Mouse (Mus musculus): ENCODE data around the gene Selplg. TPM values are rescaled to one million over a fixed set of nuclear protein-coding genes. Genes with fewer than 3 reads are reported as not detected.

The Selplg gene
- polyA plus RNA-seq, 1 experiment from 2014 or later = 14.6 TPM

DNA sequence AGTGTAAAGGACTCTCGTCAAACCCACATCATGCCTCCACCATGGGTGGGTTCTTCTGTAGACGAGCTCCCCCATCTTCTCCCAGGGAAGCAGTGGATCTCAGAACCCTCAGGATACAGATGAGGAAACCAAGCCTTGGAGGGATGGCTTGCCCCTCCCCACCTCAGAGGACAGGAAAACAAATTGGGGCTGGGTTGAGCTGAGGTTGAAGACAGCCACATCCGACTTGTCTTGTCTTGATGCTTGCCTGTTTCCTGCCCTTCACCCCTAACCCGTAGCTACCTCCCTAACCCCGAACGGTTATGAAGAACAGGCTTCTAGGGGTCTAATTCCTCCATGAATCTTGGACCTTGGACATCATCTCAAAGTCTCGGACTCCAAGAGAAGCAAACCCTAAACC is 6.9 kb downstream of the Selplg start:
- Histone ChIP-seq H3K27me3 (replicated peaks; ENCODE audit: insufficient read depth, low read length) (no peaks in the 10 kb centered on the region), H3K9ac (replicated peaks; ENCODE audit: low read depth) (no peak overlapping the region), H3K36me3 (ENCODE audit: insufficient read depth, low read length) (no peaks in the 10 kb centered on the region), H3K9me3 (ENCODE audit: low read length) (no peaks in the 10 kb centered on the region), H3K4me3 (ENCODE audit: low read depth, low read length) (no peak overlapping the region), H3K4me2 (replicated peaks; ENCODE audit: low read depth, low read length) (no peak overlapping the region), H3K4me1 (ENCODE audit: insufficient read depth, low read depth, low read length) (no peaks in the 10 kb centered on the region), H3K27ac (ENCODE audit: low read length) (no peak overlapping the region)
- 67% methylated on average over 7 of the region's 7 CpGs for WGBS
- no peak for DNase-seq (ENCODE audit: low spot score)
- TF ChIP-seq EP300 (IDR thresholded peaks at IDR 0.05) (no peak), CTCF (IDR thresholded peaks at IDR 0.05) (no peak)
- no peak for ATAC-seq

DNA sequence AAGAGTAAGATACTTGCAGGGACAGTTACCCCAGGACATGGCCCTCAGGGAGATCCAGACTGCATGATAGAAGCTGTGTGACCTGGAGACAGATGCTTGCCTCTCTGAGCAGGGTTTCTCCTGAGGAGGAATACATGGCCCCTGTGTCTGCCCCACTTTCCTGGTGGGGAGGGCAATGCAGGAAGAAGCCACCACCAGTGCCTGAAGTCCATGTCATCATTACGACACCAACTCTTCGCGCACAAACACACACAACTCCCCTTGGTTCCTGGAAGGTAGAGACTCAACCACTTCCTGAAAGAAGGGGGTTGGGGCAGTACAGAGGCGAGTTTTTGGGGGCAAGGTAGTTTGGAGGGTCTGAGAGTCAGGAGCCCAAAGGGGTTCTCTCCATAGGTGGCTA is 8.2 kb downstream of the Selplg start:
- no peaks in the 10 kb centered on the region for H3K27me3 ChIP-seq (replicated peaks; ENCODE audit: insufficient read depth, low read length)
- TF ChIP-seq CTCF (IDR thresholded peaks at IDR 0.05) (no peak), EP300 (IDR thresholded peaks at IDR 0.05) (no peak)
- 75% methylated on average over 4 of the region's 4 CpGs for WGBS
- DNase-seq (ENCODE audit: low spot score) = no peak
- H3K36me3 ChIP-seq (ENCODE audit: insufficient read depth, low read length) = no peaks in the 10 kb centered on the region
- no peak overlapping the region for H3K27ac ChIP-seq (ENCODE audit: low read length)
- H3K9ac ChIP-seq (replicated peaks; ENCODE audit: low read depth) = no peak overlapping the region
- H3K4me2 ChIP-seq (replicated peaks; ENCODE audit: low read depth, low read length) = no peak overlapping the region
- H3K4me1 ChIP-seq (ENCODE audit: insufficient read depth, low read depth, low read length) = no peaks in the 10 kb centered on the region
- H3K4me3 ChIP-seq (ENCODE audit: low read depth, low read length) = no peak overlapping the region
- H3K9me3 ChIP-seq (ENCODE audit: low read length) = no peaks in the 10 kb centered on the region
- ATAC-seq = 0 out of 2 replicates have a peak, but pooled peaks have one; percentile 21

DNA sequence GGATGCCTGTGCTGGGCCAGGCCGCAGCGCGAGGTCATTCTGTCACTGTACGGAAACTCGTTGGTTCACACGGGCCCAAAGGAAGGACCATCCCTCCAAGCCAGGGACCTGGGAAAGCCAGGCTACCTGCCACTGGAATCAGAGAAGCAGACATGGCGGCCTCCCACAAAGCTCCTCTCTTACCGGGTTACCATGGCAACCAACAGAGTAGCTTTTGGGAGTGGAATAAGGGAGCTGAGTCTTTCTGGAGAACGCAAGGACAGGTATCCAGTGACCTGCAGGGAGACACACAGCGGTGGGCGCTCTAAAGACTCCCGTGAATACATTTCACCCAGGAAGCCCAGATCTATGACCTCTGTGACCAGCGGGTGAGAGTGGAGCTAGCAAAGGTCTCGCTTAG is 13.9 kb downstream of the Selplg start:
- H3K36me3 ChIP-seq (ENCODE audit: insufficient read depth, low read length) = no peaks in the 10 kb centered on the region
- H3K4me3 ChIP-seq (ENCODE audit: low read depth, low read length) = no peak overlapping the region
- TF ChIP-seq EP300 (IDR thresholded peaks at IDR 0.05) = no peak
- no peak for TF ChIP-seq CTCF (IDR thresholded peaks at IDR 0.05)
- ATAC-seq (no peak), DNase-seq (ENCODE audit: low spot score) (no peak)
- no peaks in the 10 kb centered on the region for H3K27me3 ChIP-seq (replicated peaks; ENCODE audit: insufficient read depth, low read length)
- no peaks in the 10 kb centered on the region for H3K9me3 ChIP-seq (ENCODE audit: low read length)
- no peak overlapping the region for H3K4me2 ChIP-seq (replicated peaks; ENCODE audit: low read depth, low read length)
- 61% methylated on average over 14 of the region's 14 CpGs for WGBS
- H3K4me1 ChIP-seq (ENCODE audit: insufficient read depth, low read depth, low read length) = no peaks in the 10 kb centered on the region
- no peak overlapping the region for H3K27ac ChIP-seq (ENCODE audit: low read length)
- no peak overlapping the region for H3K9ac ChIP-seq (replicated peaks; ENCODE audit: low read depth)

DNA sequence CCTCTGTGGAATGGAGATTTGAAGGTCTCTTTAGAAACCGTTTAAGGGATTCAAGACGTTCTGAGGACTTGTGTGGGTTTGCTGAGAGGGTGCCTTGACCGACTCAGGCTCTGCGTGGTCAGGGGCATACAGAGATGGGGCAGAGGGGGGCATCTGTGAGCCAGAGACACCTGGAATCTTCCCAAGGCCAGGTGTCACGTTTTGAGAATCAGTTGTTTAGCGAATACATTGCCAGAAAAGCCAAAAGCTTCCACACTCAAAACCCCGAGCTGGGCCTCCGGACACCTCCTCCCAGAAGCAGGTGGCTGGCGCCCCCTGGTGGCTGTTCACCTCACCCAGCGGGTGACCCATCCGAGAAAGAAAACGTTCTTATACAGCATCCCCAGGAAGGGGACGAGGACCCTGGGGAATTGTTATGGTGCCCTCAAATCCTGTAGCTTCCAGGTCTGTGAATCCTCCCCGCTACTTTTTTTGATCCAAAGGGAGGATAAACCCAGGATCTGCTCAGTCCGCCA is 16.7 kb downstream of the Selplg start:
- peak; percentile 48; the same call in 1 of the 2 replicates for ATAC-seq
- H3K4me2 ChIP-seq (replicated peaks; ENCODE audit: low read depth, low read length) = no peak overlapping the region

DNA sequence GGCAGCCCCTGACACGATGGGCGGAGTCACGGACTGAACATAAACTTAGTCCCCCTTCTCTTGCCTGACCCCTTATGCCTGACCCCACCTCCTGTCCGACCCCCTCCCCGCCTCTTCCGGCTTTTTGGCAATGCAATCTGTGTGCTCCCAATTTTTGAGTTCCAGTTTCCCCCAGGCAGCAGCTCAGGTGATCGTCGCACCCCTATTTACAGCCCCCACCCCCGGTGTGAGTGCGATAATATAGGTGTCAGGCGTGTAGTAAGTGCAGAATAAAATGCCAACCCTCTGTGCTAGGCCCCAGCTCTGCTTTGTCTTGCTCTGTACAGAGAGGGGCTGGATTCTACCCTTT is 17.4 kb downstream of the Selplg start:
- DNase-seq (ENCODE audit: low spot score) (no peak), ATAC-seq (no peak)
- no peaks in the 10 kb centered on the region for H3K36me3 ChIP-seq (ENCODE audit: insufficient read depth, low read length)
- no peak overlapping the region for H3K9ac ChIP-seq (replicated peaks; ENCODE audit: low read depth)
- no peak overlapping the region for H3K4me3 ChIP-seq (ENCODE audit: low read depth, low read length)
- no peaks in the 10 kb centered on the region for H3K9me3 ChIP-seq (ENCODE audit: low read length)
- TF ChIP-seq CTCF (IDR thresholded peaks at IDR 0.05) (no peak), EP300 (IDR thresholded peaks at IDR 0.05) (no peak)
- H3K4me1 ChIP-seq (ENCODE audit: insufficient read depth, low read depth, low read length) = no peaks in the 10 kb centered on the region
- H3K27ac ChIP-seq (ENCODE audit: low read length) = no peak overlapping the region
- WGBS = 54% methylated on average over 11 of the region's 11 CpGs
- H3K4me2 ChIP-seq (replicated peaks; ENCODE audit: low read depth, low read length) = no peak overlapping the region
- H3K27me3 ChIP-seq (replicated peaks; ENCODE audit: insufficient read depth, low read length) = no peaks in the 10 kb centered on the region

More for the DNA sequence above, 16.7 kb downstream of the Selplg start:
- Histone ChIP-seq H3K9ac (replicated peaks; ENCODE audit: low read depth) (no peak overlapping the region), H3K36me3 (ENCODE audit: insufficient read depth, low read length) (no peaks in the 10 kb centered on the region), H3K9me3 (ENCODE audit: low read length) (no peaks in the 10 kb centered on the region), H3K4me3 (ENCODE audit: low read depth, low read length) (no peak overlapping the region), H3K27me3 (replicated peaks; ENCODE audit: insufficient read depth, low read length) (no peaks in the 10 kb centered on the region), H3K4me1 (ENCODE audit: insufficient read depth, low read depth, low read length) (no peaks in the 10 kb centered on the region), H3K27ac (ENCODE audit: low read length) (no peak overlapping the region)
- TF ChIP-seq EP300 (IDR thresholded peaks at IDR 0.05) = no peak
- peak; percentile 90 for TF ChIP-seq CTCF (IDR thresholded peaks at IDR 0.05)
- DNase-seq (ENCODE audit: low spot score) = peak; percentile 88
- WGBS = 16% methylated on average over 15 of the region's 15 CpGs

DNA sequence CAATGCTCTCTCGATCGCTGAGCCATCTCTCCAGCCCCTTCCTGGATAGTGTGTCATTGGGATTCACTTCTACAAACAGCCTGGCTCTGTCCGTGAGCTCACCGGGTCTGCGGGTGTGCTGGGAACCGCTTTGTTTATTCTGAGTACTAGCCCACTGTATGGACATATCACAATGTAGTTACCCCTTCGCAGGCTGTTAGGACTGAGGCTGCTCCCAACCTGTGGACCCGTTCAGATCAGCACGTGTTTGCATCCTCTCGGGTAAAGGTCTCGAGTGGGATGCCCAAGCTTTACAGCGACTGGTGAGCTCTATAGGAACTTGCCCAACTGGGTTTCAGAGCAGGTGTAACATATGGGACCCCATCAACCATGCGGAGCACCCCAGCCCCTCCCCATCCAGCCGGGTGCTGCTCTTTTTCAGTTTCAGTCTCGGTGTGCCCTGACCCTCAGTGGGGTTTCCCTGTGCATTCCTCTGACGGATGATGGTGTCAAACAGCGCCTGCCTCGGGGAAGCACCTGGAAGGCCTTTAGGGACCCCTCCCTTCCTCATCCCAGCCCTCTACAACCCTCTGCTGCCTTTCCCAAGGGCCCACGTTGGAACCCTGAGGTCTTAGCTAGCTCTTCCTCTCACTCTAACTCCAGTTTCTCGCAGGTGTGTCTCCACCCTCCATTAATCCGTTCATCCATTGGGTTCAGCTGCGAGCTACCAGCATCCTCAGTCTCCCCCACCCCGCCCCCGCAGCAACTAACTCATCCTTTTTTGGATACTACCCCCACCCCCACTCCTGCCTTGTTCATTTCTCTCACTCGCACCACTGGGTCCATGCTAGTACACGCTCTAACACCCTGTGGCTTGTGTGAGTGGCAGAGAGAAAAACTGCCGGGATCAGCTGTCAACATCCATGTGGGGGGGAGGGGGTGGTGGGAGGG is 18.1 kb downstream of the Selplg start:
- H3K9me3 ChIP-seq (ENCODE audit: low read length) = no peaks in the 10 kb centered on the region
- H3K27ac ChIP-seq (ENCODE audit: low read length) = no peak overlapping the region
- H3K4me2 ChIP-seq (replicated peaks; ENCODE audit: low read depth, low read length) = no peak overlapping the region
- H3K9ac ChIP-seq (replicated peaks; ENCODE audit: low read depth) = no peak overlapping the region
- WGBS = 34% methylated on average over 27 of the region's 27 CpGs
- no peaks in the 10 kb centered on the region for H3K27me3 ChIP-seq (replicated peaks; ENCODE audit: insufficient read depth, low read length)
- DNase-seq (ENCODE audit: low spot score) (no peak), ATAC-seq (no peak)
- H3K4me1 ChIP-seq (ENCODE audit: insufficient read depth, low read depth, low read length) = no peaks in the 10 kb centered on the region
- H3K4me3 ChIP-seq (ENCODE audit: low read depth, low read length) = no peak overlapping the region
- TF ChIP-seq CTCF (IDR thresholded peaks at IDR 0.05) (no peak), EP300 (IDR thresholded peaks at IDR 0.05) (no peak)
- no peaks in the 10 kb centered on the region for H3K36me3 ChIP-seq (ENCODE audit: insufficient read depth, low read length)
